Mouse (Mus musculus): ENCODE measurements at regions not wholly inside any gene's neighbourhood (a gene's known extent, or its start where the extent isn't known, plus 50 kb on each side); places are given as distances from the start of the nearest gene placed in this dataset.

DNA sequence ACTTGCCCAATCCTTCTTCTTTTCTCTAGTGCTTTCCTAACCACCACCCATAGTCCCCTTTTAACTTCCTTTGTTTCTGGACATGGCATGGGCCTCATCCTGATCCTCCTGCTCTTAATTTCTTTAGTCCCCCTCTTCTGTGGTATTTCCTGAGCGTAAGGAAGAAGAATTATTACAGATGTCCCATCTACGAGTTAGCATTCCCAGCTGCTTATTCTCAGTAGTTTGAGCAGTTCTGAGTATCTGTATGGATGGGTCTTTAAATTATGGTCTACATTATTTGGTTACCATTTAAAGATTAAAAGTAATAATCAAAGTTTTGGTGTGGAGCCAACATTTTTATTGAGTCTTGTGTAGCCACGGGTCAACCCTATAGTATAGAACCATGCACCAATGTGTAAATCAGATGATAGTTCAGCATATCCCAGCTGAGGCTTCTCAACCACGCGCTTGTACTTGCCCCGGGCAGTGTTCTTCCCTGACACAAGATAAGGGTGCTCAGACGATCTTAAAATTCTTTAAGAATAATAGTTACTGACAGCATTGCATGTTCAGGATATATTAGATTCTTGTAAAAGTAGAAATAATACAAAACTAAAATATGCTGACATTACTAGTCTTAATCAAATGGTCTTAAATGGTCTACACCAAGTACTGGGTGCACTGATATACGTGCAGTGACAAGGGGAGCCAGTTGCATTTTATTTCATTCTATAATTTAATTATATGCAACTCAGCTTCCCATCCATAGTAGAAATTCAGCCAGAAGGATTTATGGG lies 470.5 kb upstream of the Sphkap start:
- no peak for TF ChIP-seq CTCF (IDR thresholded peaks at IDR 0.05; ENCODE audit: insufficient read depth, low read length)
- no peak for TF ChIP-seq POLR2A (IDR thresholded peaks at IDR 0.05; ENCODE audit: borderline replicate concordance, extremely low read depth, low read depth, low read length)

DNA sequence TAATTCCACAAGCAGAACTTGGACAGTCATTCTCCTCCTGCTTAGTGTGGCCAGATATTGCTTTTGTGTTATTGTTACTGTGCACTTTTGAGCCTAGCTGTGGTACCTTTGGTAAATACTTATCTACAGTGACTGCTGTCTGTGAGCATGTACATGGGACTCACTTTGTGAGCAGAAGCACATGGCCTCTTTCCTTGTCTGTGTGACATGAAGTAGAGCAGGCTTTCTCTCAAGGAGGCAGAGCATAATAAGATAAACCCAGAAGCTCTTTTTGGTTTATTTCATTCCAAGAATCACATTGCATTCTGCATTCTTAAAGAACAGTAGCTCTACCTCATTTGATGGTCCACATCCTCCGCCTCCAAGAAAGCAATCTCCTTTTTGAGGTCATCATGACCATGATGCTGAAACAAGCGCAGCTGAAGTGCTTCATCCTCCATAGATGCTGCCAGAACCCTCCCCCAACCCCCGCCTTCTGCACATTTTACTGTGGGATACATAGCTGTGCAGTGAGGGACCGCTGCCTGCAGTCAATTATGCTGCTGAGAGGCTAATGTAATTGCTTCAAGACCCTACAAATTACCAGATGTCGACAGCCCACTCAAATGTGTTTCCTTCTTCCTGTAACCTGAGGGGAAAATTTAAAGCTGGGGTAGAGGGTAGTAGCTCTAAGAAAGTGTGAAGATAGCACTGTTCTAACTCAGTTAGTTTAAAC lies 463.0 kb upstream of the Sphkap start:
- no peak for DNase-seq
- TF ChIP-seq CTCF (IDR thresholded peaks at IDR 0.05; ENCODE audit: insufficient read depth, low read length), result no peak
- no peak for TF ChIP-seq POLR2A (IDR thresholded peaks at IDR 0.05; ENCODE audit: borderline replicate concordance, extremely low read depth, low read depth, low read length)
- Histone ChIP-seq H3K4me3 (replicated peaks; ENCODE audit: extremely low read depth, low read depth, low read length) (no peak overlapping the region), H3K4me1 (ENCODE audit: control insufficient read depth, insufficient read depth, low read length) (no peaks in the 10 kb centered on the region)
- 65% methylated on average over 5 of the region's 5 CpGs for WGBS

More for the DNA sequence above, 470.5 kb upstream of the Sphkap start:
- no peak overlapping the region for H3K4me3 ChIP-seq (replicated peaks; ENCODE audit: extremely low read depth, low read depth, low read length)
- H3K4me1 ChIP-seq (ENCODE audit: control insufficient read depth, insufficient read depth, low read length), result no peaks in the 10 kb centered on the region
- DNase-seq, result no peak
- WGBS, result 76% methylated on average over 8 of the region's 8 CpGs

GRCm38 (mm10) chr1:83869046-83869445 lies 461.0 kb upstream of the Sphkap start:
- DNase-seq, result no peak
- H3K4me1 ChIP-seq (ENCODE audit: control insufficient read depth, insufficient read depth, low read length), result no peaks in the 10 kb centered on the region
- TF ChIP-seq CTCF (IDR thresholded peaks at IDR 0.05; ENCODE audit: insufficient read depth, low read length), result no peak
- no peak for TF ChIP-seq POLR2A (IDR thresholded peaks at IDR 0.05; ENCODE audit: borderline replicate concordance, extremely low read depth, low read depth, low read length)
- 90% methylated on average over 2 of the region's 2 CpGs for WGBS
- H3K4me3 ChIP-seq (replicated peaks; ENCODE audit: extremely low read depth, low read depth, low read length), result no peak overlapping the region

DNA sequence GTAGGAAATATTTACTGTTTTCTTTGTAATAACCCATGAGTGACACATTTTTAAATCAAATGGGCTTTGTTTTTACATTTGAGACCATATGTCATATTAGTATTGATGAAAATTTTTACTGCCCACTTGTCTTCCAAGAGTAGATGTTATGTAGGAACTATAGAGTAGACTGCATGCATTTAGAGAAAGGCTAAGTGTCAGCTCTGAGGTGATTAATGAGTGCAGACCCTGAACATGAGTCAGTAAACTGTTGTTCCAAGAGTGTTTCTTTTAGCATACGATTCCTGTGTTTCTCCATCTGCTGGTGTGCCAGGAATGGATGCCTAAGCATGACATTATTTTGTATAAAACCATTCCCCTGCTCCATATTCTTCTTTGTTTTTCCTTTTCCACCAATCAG lies 454.5 kb upstream of the Sphkap start:
- no peaks in the 10 kb centered on the region for H3K4me1 ChIP-seq (ENCODE audit: control insufficient read depth, insufficient read depth, low read length)
- WGBS, result 43% methylated on average over 1 of the region's 1 CpGs
- no peak for DNase-seq
- TF ChIP-seq POLR2A (IDR thresholded peaks at IDR 0.05; ENCODE audit: borderline replicate concordance, extremely low read depth, low read depth, low read length) (no peak), CTCF (IDR thresholded peaks at IDR 0.05; ENCODE audit: insufficient read depth, low read length) (no peak)
- H3K4me3 ChIP-seq (replicated peaks; ENCODE audit: extremely low read depth, low read depth, low read length), result no peak overlapping the region

DNA sequence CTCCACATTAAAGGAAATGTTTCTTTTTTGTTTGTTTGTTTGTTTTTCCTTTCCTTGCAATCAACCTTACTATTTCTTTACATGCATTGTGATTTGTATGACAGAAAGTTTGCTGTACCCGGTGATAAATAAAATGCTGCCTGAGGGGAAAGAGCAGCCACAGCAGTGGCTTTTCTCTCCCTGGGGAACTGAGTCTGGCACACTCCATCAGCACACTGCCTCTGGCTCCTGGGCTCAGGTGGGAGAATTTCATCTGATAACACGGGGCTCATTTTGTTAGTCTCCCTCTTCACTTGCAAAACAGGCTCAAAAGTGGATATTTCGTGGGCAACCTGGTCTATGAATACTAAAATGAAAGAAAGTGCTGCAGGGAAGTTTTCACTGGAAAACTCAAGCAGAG lies 454.1 kb upstream of the Sphkap start:
- WGBS, result 50% methylated on average over 3 of the region's 3 CpGs
- TF ChIP-seq CTCF (IDR thresholded peaks at IDR 0.05; ENCODE audit: insufficient read depth, low read length) (no peak), POLR2A (IDR thresholded peaks at IDR 0.05; ENCODE audit: borderline replicate concordance, extremely low read depth, low read depth, low read length) (no peak)
- H3K4me1 ChIP-seq (ENCODE audit: control insufficient read depth, insufficient read depth, low read length), result no peaks in the 10 kb centered on the region

GRCm38 (mm10) chr1:83859732-83860424 lies 451.9 kb upstream of the Sphkap start:
- no peak for TF ChIP-seq CTCF (IDR thresholded peaks at IDR 0.05; ENCODE audit: insufficient read depth, low read length)
- TF ChIP-seq POLR2A (IDR thresholded peaks at IDR 0.05; ENCODE audit: borderline replicate concordance, extremely low read depth, low read depth, low read length), result no peak
- no peak for DNase-seq
- H3K4me3 ChIP-seq (replicated peaks; ENCODE audit: extremely low read depth, low read depth, low read length), result no peak overlapping the region
- no peaks in the 10 kb centered on the region for H3K4me1 ChIP-seq (ENCODE audit: control insufficient read depth, insufficient read depth, low read length)
- 70% methylated on average over 3 of the region's 3 CpGs for WGBS

More for the DNA sequence above, 454.1 kb upstream of the Sphkap start:
- no peak overlapping the region for H3K4me3 ChIP-seq (replicated peaks; ENCODE audit: extremely low read depth, low read depth, low read length)
- no peak for DNase-seq

- TF ChIP-seq POLR2A (IDR thresholded peaks at IDR 0.05; ENCODE audit: borderline replicate concordance, extremely low read depth, low read depth, low read length) (no peak), CTCF (IDR thresholded peaks at IDR 0.05; ENCODE audit: insufficient read depth, low read length) (no peak)
- no peaks in the 10 kb centered on the region for H3K4me1 ChIP-seq (ENCODE audit: control insufficient read depth, insufficient read depth, low read length)
- H3K4me3 ChIP-seq (replicated peaks; ENCODE audit: extremely low read depth, low read depth, low read length), result no peak overlapping the region
- DNase-seq, result no peak
- 88% methylated on average over 5 of the region's 5 CpGs for WGBS
Observed at GRCm38 (mm10) chr1:83853996-83854395, 446.0 kb upstream of the Sphkap start.

- no peak for DNase-seq
- H3K4me3 ChIP-seq (replicated peaks; ENCODE audit: extremely low read depth, low read depth, low read length), result no peak overlapping the region
- H3K4me1 ChIP-seq (ENCODE audit: control insufficient read depth, insufficient read depth, low read length), result no peaks in the 10 kb centered on the region
- WGBS, result 68% methylated on average over 6 of the region's 6 CpGs
- TF ChIP-seq CTCF (IDR thresholded peaks at IDR 0.05; ENCODE audit: insufficient read depth, low read length) (no peak), POLR2A (IDR thresholded peaks at IDR 0.05; ENCODE audit: borderline replicate concordance, extremely low read depth, low read depth, low read length) (no peak)
Observed at GRCm38 (mm10) chr1:83851081-83851480, 443.1 kb upstream of the Sphkap start.

DNA sequence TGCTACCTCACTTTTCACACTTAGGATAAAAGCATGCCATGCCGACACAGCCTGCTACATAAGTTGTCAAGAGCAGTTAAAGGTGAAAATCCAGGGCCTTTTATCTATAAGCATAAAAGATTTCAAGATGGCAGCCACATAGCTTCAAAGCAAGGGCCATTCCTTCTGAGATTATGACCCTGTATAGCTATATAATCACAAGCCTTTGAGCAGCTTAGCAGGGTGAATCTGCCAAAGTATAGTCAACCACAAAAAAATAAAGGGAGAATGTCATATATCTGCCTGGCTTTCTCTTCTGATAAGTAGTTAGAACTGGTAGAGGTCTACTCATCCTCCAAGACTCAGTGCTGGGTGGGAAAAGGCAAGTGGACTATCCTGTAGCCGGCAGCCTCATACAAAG lies 440.4 kb upstream of the Sphkap start:
- Histone ChIP-seq H3K4me3 (replicated peaks; ENCODE audit: extremely low read depth, low read depth, low read length) (no peak overlapping the region), H3K4me1 (ENCODE audit: control insufficient read depth, insufficient read depth, low read length) (no peaks in the 10 kb centered on the region)
- DNase-seq, result no peak
- TF ChIP-seq POLR2A (IDR thresholded peaks at IDR 0.05; ENCODE audit: borderline replicate concordance, extremely low read depth, low read depth, low read length) (no peak), CTCF (IDR thresholded peaks at IDR 0.05; ENCODE audit: insufficient read depth, low read length) (no peak)
- WGBS, result 81% methylated on average over 2 of the region's 2 CpGs
